Mouse (Mus musculus) lung, postnatal 0 days (tissue): ENCODE data around the gene Ak2. TPM values are rescaled to one million over a fixed set of nuclear protein-coding genes. Genes with fewer than 3 reads are reported as not detected.

ENCODE experiments used
- ATAC-seq: fragments of 200-750 bp; cut with Nextera tagmentation; 2 replicates; pipeline ENCODE4 v1.8.0; 2017; ENCODE audit warnings: moderate library complexity
- DNase-seq: peaks from one replicate; pipeline ENCODE4 v3.0.0-alpha.2; 2016; ENCODE audit warnings: low spot score
- H3K27ac ChIP-seq: fragments of 300-500 bp; sonication (generic); 2 replicates; pipeline ENCODE4 v1.5.1; 2014; ENCODE audit warnings: antibody characterized with exemption, mild to moderate bottlenecking, low read length, mixed read lengths
- H3K27me3 ChIP-seq: fragments of 300-500 bp; sonication (generic); replicated peaks from 2 replicates; pipeline ENCODE4 v1.6.1; 2014; ENCODE audit warnings: low read length, mixed read lengths; ENCODE audit not compliant: insufficient read depth
- H3K36me3 ChIP-seq: fragments of 300-500 bp; sonication (generic); 2 replicates; pipeline ENCODE4 v1.6.1; 2014; ENCODE audit warnings: low read length, mixed read lengths; ENCODE audit not compliant: insufficient read depth
- H3K4me1 ChIP-seq: fragments of 300-500 bp; sonication (generic); 2 replicates; pipeline ENCODE4 v1.6.1; 2014; ENCODE audit warnings: antibody characterized with exemption, low read depth, low read length, mixed read lengths; ENCODE audit not compliant: insufficient read depth
- H3K4me2 ChIP-seq: fragments of 300-500 bp; sonication (generic); replicated peaks from 2 replicates; pipeline ENCODE4 v1.6.1; 2014; ENCODE audit warnings: low read depth, mild to moderate bottlenecking, low read length, moderate library complexity, mixed read lengths
- H3K4me3 ChIP-seq: fragments of 300-500 bp; sonication (generic); 2 replicates; pipeline ENCODE4 v1.5.1; 2014; ENCODE audit warnings: low read depth, low read length
- H3K9ac ChIP-seq: fragments of 300-500 bp; sonication (generic); replicated peaks from 2 replicates; pipeline ENCODE4 v1.6.1; 2014; ENCODE audit warnings: low read depth, mild to moderate bottlenecking
- H3K9me3 ChIP-seq: fragments of 300-500 bp; sonication (generic); 2 replicates; pipeline ENCODE4 v1.6.1; 2016; ENCODE audit warnings: low read length, mixed read lengths
- CTCF ChIP-seq: IDR thresholded peaks from 2 replicates; pipeline ENCODE4 v1.5.1; 2016; ENCODE audit warnings: antibody characterized with exemption, mild to moderate bottlenecking
- EP300 ChIP-seq: IDR thresholded peaks from 2 replicates; pipeline ENCODE4 v1.6.1; 2016; ENCODE audit warnings: antibody characterized with exemption, mild to moderate bottlenecking, control low read depth
- WGBS: fragments of 180-500 bp; shearing (Covaris S2); extraction: QIAGEN DNeasy Blood & Tissue Kit; methylation state at CpG from one replicate; pipeline ENCODE4 v1.1.7; 2014; 5-methylcytosine and 5-hydroxymethylcytosine counted together
- polyA plus RNA-seq: library from polyadenylated mRNA; unstranded; fragments of >200 nt; fragmentation: Nextera tagmentation; extraction: Ambion mirVana; gene quantifications from 2 replicates; pipeline ENCODE4 v1.2.1, GENCODE M21; 2015

Gene Ak2
- polyA plus RNA-seq, 1 experiment from 2014 or later, result 85.7 TPM

- no peak overlapping the region for H3K9ac ChIP-seq
- no peak overlapping the region; the same call in 1 of the 2 replicates for H3K4me2 ChIP-seq
- no peaks in the 10 kb centered on the region for H3K27me3 ChIP-seq
- no peaks in the 10 kb centered on the region for H3K9me3 ChIP-seq
- TF ChIP-seq EP300 (no peak), CTCF (no peak)
- no peak overlapping the region for H3K4me3 ChIP-seq
- no peak for ATAC-seq
- peaks cover 12% of the 10 kb centered on the region; the same call in 1 of the 2 replicates for H3K4me1 ChIP-seq
- H3K27ac ChIP-seq, result no peak overlapping the region
- H3K36me3 ChIP-seq, result peaks cover 9% of the 10 kb centered on the region; the same call in 1 of the 2 replicates
- WGBS, result 48% methylated on average over 8 of the region's 8 CpGs
- no peak for DNase-seq
These were observed 5.5 kb downstream of the Ak2 start for GRCm38 (mm10) chr4:128997258-128997657.

- no peak for ATAC-seq
- DNase-seq, result peak; percentile 34
- H3K27me3 ChIP-seq, result no peaks in the 10 kb centered on the region
- no peak overlapping the region for H3K9ac ChIP-seq
- H3K4me3 ChIP-seq, result no peak overlapping the region
- TF ChIP-seq CTCF (no peak), EP300 (no peak)
- H3K36me3 ChIP-seq, result peaks cover 9% of the 10 kb centered on the region; the same call in 1 of the 2 replicates
- 65% methylated on average over 8 of the region's 8 CpGs for WGBS
- H3K9me3 ChIP-seq, result no peaks in the 10 kb centered on the region
- peaks cover 12% of the 10 kb centered on the region; the same call in 1 of the 2 replicates for H3K4me1 ChIP-seq
- no peak overlapping the region for H3K27ac ChIP-seq
- H3K4me2 ChIP-seq, result no peak overlapping the region
These were observed 6.6 kb downstream of the Ak2 start for GRCm38 (mm10) chr4:128998401-128998800.

GRCm38 (mm10) chr4:129000786-129001185, 9.0 kb downstream of the Ak2 start:
- no peaks in the 10 kb centered on the region for H3K9me3 ChIP-seq
- H3K36me3 ChIP-seq, result peaks cover 9% of the 10 kb centered on the region; the same call in 1 of the 2 replicates
- H3K4me1 ChIP-seq, result peaks cover 4% of the 10 kb centered on the region; the same call in 1 of the 2 replicates
- no peaks in the 10 kb centered on the region for H3K27me3 ChIP-seq
- no peak for DNase-seq
- no peak for TF ChIP-seq EP300
- H3K9ac ChIP-seq, result no peak overlapping the region
- 64% methylated on average over 3 of the region's 3 CpGs for WGBS
- no peak overlapping the region for H3K4me2 ChIP-seq
- ATAC-seq, result no peak
- no peak overlapping the region for H3K27ac ChIP-seq
- H3K4me3 ChIP-seq, result no peak overlapping the region

- no peak overlapping the region for H3K4me3 ChIP-seq
- 88% methylated on average over 8 of the region's 8 CpGs for whole genome bisulfite sequencing
- no peak for TF ChIP-seq CTCF
- TF ChIP-seq EP300, result no peak
- no peaks in the 10 kb centered on the region for H3K9me3 ChIP-seq
- H3K4me1 ChIP-seq, result no peaks in the 10 kb centered on the region
- no peaks in the 10 kb centered on the region for H3K27me3 ChIP-seq
- H3K36me3 ChIP-seq, result peaks cover 18% of the 10 kb centered on the region; the same call in 1 of the 2 replicates
- no peak overlapping the region for H3K27ac ChIP-seq
- DNase-seq (no peak), ATAC-seq (no peak)
- H3K9ac ChIP-seq, result no peak overlapping the region
- no peak overlapping the region for H3K4me2 ChIP-seq
These were observed 12.0 kb downstream of the Ak2 start for GRCm38 (mm10) chr4:129003720-129004119.

GRCm38 (mm10) chr4:129008006-129008519, 16.3 kb downstream of the Ak2 start:
- Histone ChIP-seq H3K4me3 (no peak overlapping the region), H3K36me3 (peaks cover 9% of the 10 kb centered on the region; the same call in 1 of the 2 replicates), H3K4me1 (peaks cover 6% of the 10 kb centered on the region; the same call in 1 of the 2 replicates), H3K9me3 (no peaks in the 10 kb centered on the region), H3K4me2 (no peak overlapping the region), H3K27ac (no peak overlapping the region), H3K9ac (no peak overlapping the region), H3K27me3 (no peaks in the 10 kb centered on the region)
- ATAC-seq (no peak), DNase-seq (no peak)
- TF ChIP-seq CTCF, result no peak
- no peak for TF ChIP-seq EP300
- 83% methylated on average over 12 of the region's 12 CpGs for WGBS

GRCm38 (mm10) chr4:129008672-129009071, 16.9 kb downstream of the Ak2 start:
- no peak overlapping the region for H3K4me2 ChIP-seq
- no peaks in the 10 kb centered on the region for H3K9me3 ChIP-seq
- ATAC-seq (no peak), DNase-seq (peak; percentile 4)
- WGBS, result 74% methylated on average over 3 of the region's 3 CpGs
- no peak for TF ChIP-seq CTCF
- no peak for TF ChIP-seq EP300
- no peaks in the 10 kb centered on the region for H3K27me3 ChIP-seq
- H3K27ac ChIP-seq, result no peak overlapping the region
- H3K9ac ChIP-seq, result no peak overlapping the region
- peaks cover 9% of the 10 kb centered on the region; the same call in 1 of the 2 replicates for H3K36me3 ChIP-seq
- H3K4me1 ChIP-seq, result peaks cover 9% of the 10 kb centered on the region; the same call in 1 of the 2 replicates
- no peak overlapping the region for H3K4me3 ChIP-seq
